Mouse (Mus musculus) embryonic facial prominence, embryonic 10.5 days (tissue): ENCODE data around the gene Ccdc18. TPM values are rescaled to one million over a fixed set of nuclear protein-coding genes. Genes with fewer than 3 reads are reported as not detected.
"Not testable (repeated sequence)": the region's sequence is repeated elsewhere in the genome, so short reads cannot be mapped to it uniquely, and the experiment has no call there.

Experiments
- DNase-seq: peaks from one replicate; pipeline ENCODE4 v3.0.0-alpha.2; 2017; ENCODE audit warnings: low spot score
- H3K27ac ChIP-seq: fragments of 300-500 bp; sonication (generic); replicated peaks from 2 replicates; pipeline ENCODE4 v1.5.1; 2016; ENCODE audit warnings: mild to moderate bottlenecking
- H3K27me3 ChIP-seq: fragments of 300-500 bp; sonication (generic); replicated peaks from 2 replicates; pipeline ENCODE4 v1.6.1; 2016; ENCODE audit warnings: low read depth, mild to moderate bottlenecking; ENCODE audit not compliant: poor library complexity, severe bottlenecking
- H3K36me3 ChIP-seq: fragments of 300-500 bp; sonication (generic); replicated peaks from 2 replicates; pipeline ENCODE4 v1.6.1; 2016; ENCODE audit warnings: mild to moderate bottlenecking, moderate library complexity
- H3K4me1 ChIP-seq: fragments of 300-500 bp; sonication (generic); 2 replicates; pipeline ENCODE4 v1.6.1; 2016
- H3K4me3 ChIP-seq: fragments of 300-500 bp; sonication (generic); 2 replicates; pipeline ENCODE4 v1.5.1; 2016; ENCODE audit warnings: mild to moderate bottlenecking, moderate library complexity
- H3K9me3 ChIP-seq: fragments of 300-500 bp; sonication (generic); 2 replicates; pipeline ENCODE4 v1.6.1; 2016; ENCODE audit warnings: mild to moderate bottlenecking
- WGBS: fragments of 180-500 bp; shearing (Covaris S2); methylation state at CpG from one replicate; pipeline ENCODE4 v1.1.7; 2016; 5-methylcytosine and 5-hydroxymethylcytosine counted together
- polyA plus RNA-seq: library from polyadenylated mRNA; unstranded; fragments of >200 nt; fragmentation: Nextera tagmentation; extraction: Ambion mirVana; gene quantifications from 2 replicates; pipeline ENCODE4 v1.2.1, GENCODE M21; 2016

Ccdc18 gene
- polyA plus RNA-seq, 1 experiment from 2014 or later = 15.1 TPM

GRCm38 (mm10) chr5:108268127-108269062 lies 135.7 kb downstream of the Ccdc18 start, which contains the start of gene Dr1:
Gene Dr1 (plus strand): TSS chr5:108268897.
- Histone ChIP-seq H3K36me3 (peaks cover 18% of the 10 kb centered on the region), H3K4me1 (peaks cover 27% of the 10 kb centered on the region), H3K9me3 (no peaks in the 10 kb centered on the region), H3K4me3 (peak within 1 kb of the TSS; percentile 94), H3K27ac (peak within 1 kb of the TSS; percentile 95), H3K27me3 (no peaks in the 10 kb centered on the region)
- peak; percentile 93 for DNase-seq
- 4% methylated on average over 55 of the region's 55 CpGs for WGBS

- DNase-seq = no peak
- H3K4me1 ChIP-seq = peaks cover 27% of the 10 kb centered on the region
- no peaks in the 10 kb centered on the region for H3K27me3 ChIP-seq
- no peaks in the 10 kb centered on the region for H3K9me3 ChIP-seq
- peak overlapping the region; percentile 95 for H3K27ac ChIP-seq
- WGBS = under 1% methylated on average over 44 of the region's 44 CpGs
- H3K36me3 ChIP-seq = peaks cover 25% of the 10 kb centered on the region
- peak overlapping the region; percentile 94 for H3K4me3 ChIP-seq
Measured at GRCm38 (mm10) chr5:108269063-108269810, 136.6 kb downstream of the Ccdc18 start.

- Histone ChIP-seq H3K4me1 (peaks cover 27% of the 10 kb centered on the region), H3K27ac (peak overlapping the region; percentile 95), H3K4me3 (peak overlapping the region; percentile 94), H3K9me3 (no peaks in the 10 kb centered on the region), H3K27me3 (no peaks in the 10 kb centered on the region), H3K36me3 (peaks cover 28% of the 10 kb centered on the region)
- DNase-seq = no peak
- WGBS = 19% methylated on average over 7 of the region's 7 CpGs
Measured at GRCm38 (mm10) chr5:108269811-108270151, 137.1 kb downstream of the Ccdc18 start.

GRCm38 (mm10) chr5:108270415-108270814 lies 137.7 kb downstream of the Ccdc18 start:
- peaks cover 34% of the 10 kb centered on the region for H3K36me3 ChIP-seq
- WGBS = 57% methylated on average over 9 of the region's 9 CpGs
- H3K27me3 ChIP-seq = no peaks in the 10 kb centered on the region
- peak overlapping the region; percentile 94 for H3K4me3 ChIP-seq
- no peak overlapping the region for H3K27ac ChIP-seq
- peaks cover 27% of the 10 kb centered on the region for H3K4me1 ChIP-seq
- no peak for DNase-seq
- H3K9me3 ChIP-seq = no peaks in the 10 kb centered on the region

- H3K4me1 ChIP-seq = peaks cover 27% of the 10 kb centered on the region
- H3K27ac ChIP-seq, DNase-seq, H3K9me3 ChIP-seq, H3K27me3 ChIP-seq: not testable (repeated sequence)
- H3K4me3 ChIP-seq = peak overlapping the region; percentile 94
- 93% methylated on average over 6 of the region's 6 CpGs for WGBS
- H3K36me3 ChIP-seq = peaks cover 43% of the 10 kb centered on the region
Measured at GRCm38 (mm10) chr5:108271345-108271744, 138.7 kb downstream of the Ccdc18 start.

Other genes starting within 250 kb of the Ccdc18 start
- 91.7 and 99.4 TPM in 2 replicates for gene Rpl5, start 232.4 kb upstream of the Ccdc18 start, polyA plus RNA-seq
- gene Fam69a, start 145.8 kb upstream of the Ccdc18 start, polyA plus RNA-seq = 16.5 and 16.7 TPM in 2 replicates
- 182 and 183 TPM in 2 replicates for gene Mtf2, start 67.2 kb upstream of the Ccdc18 start, polyA plus RNA-seq
- gene Tmed5, start 255 bp upstream of the Ccdc18 start, polyA plus RNA-seq = 26.7 and 26.8 TPM in 2 replicates
- gene Dr1, start 136.0 kb downstream of the Ccdc18 start, polyA plus RNA-seq = 44.0 and 46.1 TPM in 2 replicates
- gene Pigg, start 179.7 kb downstream of the Ccdc18 start, polyA plus RNA-seq = 6.4 and 7.6 TPM in 2 replicates
- gene Gm42517, start 235.0 kb downstream of the Ccdc18 start, polyA plus RNA-seq = not detected in 2 replicates